Mouse (Mus musculus) stomach, postnatal 0 days (tissue): ENCODE measurements around the gene Olfr498. TPM values are rescaled to one million over a fixed set of nuclear protein-coding genes. Genes with fewer than 3 reads are reported as not detected.

Experiments
- ATAC-seq: fragments of 200-750 bp; cut with Nextera tagmentation; 2 replicates; pipeline ENCODE4 v1.8.0; 2017; ENCODE audit not compliant: low FRiP score, low TSS enrichment
- DNase-seq: peaks from one replicate; pipeline ENCODE4 v3.0.0-alpha.2; 2016; ENCODE audit warnings: low spot score
- H3K27ac ChIP-seq: fragments of 300-500 bp; sonication (generic); replicated peaks from 2 replicates; pipeline ENCODE4 v1.5.1; 2014; ENCODE audit warnings: mild to moderate bottlenecking, control low read depth
- H3K27me3 ChIP-seq: fragments of 300-500 bp; sonication (generic); 2 replicates; pipeline ENCODE4 v1.6.1; 2014; ENCODE audit warnings: low read length; ENCODE audit not compliant: control insufficient read depth, insufficient read depth
- H3K36me3 ChIP-seq: fragments of 300-500 bp; sonication (generic); 2 replicates; pipeline ENCODE4 v1.6.1; 2014; ENCODE audit warnings: low read length, mixed read lengths; ENCODE audit not compliant: control insufficient read depth, insufficient read depth
- H3K4me1 ChIP-seq: fragments of 300-500 bp; sonication (generic); replicated peaks from 2 replicates; pipeline ENCODE4 v1.6.1; 2014; ENCODE audit warnings: antibody characterized with exemption; ENCODE audit not compliant: control insufficient read depth, insufficient read depth
- H3K4me2 ChIP-seq: fragments of 300-500 bp; sonication (generic); replicated peaks from 2 replicates; pipeline ENCODE4 v1.6.1; 2014; ENCODE audit warnings: low read depth, mild to moderate bottlenecking, control low read depth, moderate library complexity
- H3K4me3 ChIP-seq: fragments of 300-500 bp; sonication (generic); 2 replicates; pipeline ENCODE4 v1.5.1; 2014; ENCODE audit warnings: low read depth, low read length, control low read depth
- H3K9ac ChIP-seq: fragments of 300-500 bp; sonication (generic); 2 replicates; pipeline ENCODE4 v1.6.1; 2014; ENCODE audit warnings: mild to moderate bottlenecking, low read length, control low read depth, mixed read lengths
- H3K9me3 ChIP-seq: fragments of 300-500 bp; sonication (generic); 2 replicates; pipeline ENCODE4 v1.6.1; 2016; ENCODE audit warnings: low read length; ENCODE audit not compliant: control insufficient read depth
- CTCF ChIP-seq: IDR thresholded peaks from 2 replicates; pipeline ENCODE4 v1.5.1; 2016; ENCODE audit warnings: antibody characterized with exemption, low read depth, mild to moderate bottlenecking, moderate library complexity
- EP300 ChIP-seq: optimal IDR thresholded peaks from 2 replicates; pipeline ENCODE3; 2016; ENCODE audit warnings: antibody characterized with exemption
- WGBS: fragments of 180-500 bp; shearing (Covaris S2); extraction: QIAGEN DNeasy Blood & Tissue Kit; methylation state at CpG from one replicate; pipeline ENCODE4 v1.1.7; 2014; 5-methylcytosine and 5-hydroxymethylcytosine counted together
- polyA plus RNA-seq: library from polyadenylated mRNA; unstranded; fragments of >200 nt; fragmentation: Nextera tagmentation; extraction: Ambion mirVana; gene quantifications from 2 replicates; pipeline ENCODE4 v1.2.1, GENCODE M21; 2015

The Olfr498 gene
- polyA plus RNA-seq: not detected in 2 replicates

- DNase-seq (no peak), ATAC-seq (no peak)
- no peaks in the 10 kb centered on the region for H3K4me1 ChIP-seq
- H3K9ac ChIP-seq: no peak within 1 kb of the TSS
- no peaks in the 10 kb centered on the region for H3K9me3 ChIP-seq
- no peak within 1 kb of the TSS for H3K27ac ChIP-seq
- 89% methylated on average over 1 of the region's 1 CpGs for WGBS
- no peak for TF ChIP-seq EP300
- no peak for TF ChIP-seq CTCF
- no peak within 1 kb of the TSS for H3K4me2 ChIP-seq
- H3K36me3 ChIP-seq: no peaks in the 10 kb centered on the region
- no peaks in the 10 kb centered on the region for H3K27me3 ChIP-seq
- H3K4me3 ChIP-seq: no peak within 1 kb of the TSS
These were observed at the start of gene Olfr498 for GRCm38 (mm10) chr7:108465026-108465425. TSS of gene Olfr498 (plus strand) at chr7:108465326.

GRCm38 (mm10) chr7:108420121-108420520 lies 45.0 kb upstream of the Olfr498 start, which contains the start of gene Olfr497:
TSS of gene Olfr497 (plus strand) at chr7:108420421.
- no peaks in the 10 kb centered on the region for H3K4me1 ChIP-seq
- no peak within 1 kb of the TSS for H3K9ac ChIP-seq
- DNase-seq: no peak
- H3K4me3 ChIP-seq: no peak within 1 kb of the TSS
- no peak for ATAC-seq
- H3K27me3 ChIP-seq: no peaks in the 10 kb centered on the region
- no peaks in the 10 kb centered on the region for H3K9me3 ChIP-seq
- no peak for TF ChIP-seq CTCF
- TF ChIP-seq EP300: no peak
- WGBS: 79% methylated on average over 2 of the region's 2 CpGs
- no peak within 1 kb of the TSS for H3K4me2 ChIP-seq
- no peaks in the 10 kb centered on the region for H3K36me3 ChIP-seq
- H3K27ac ChIP-seq: no peak within 1 kb of the TSS

Other genes starting within 250 kb of the Olfr498 start
- not detected in 2 replicates for gene Olfr488, start 207.0 kb upstream of the Olfr498 start, polyA plus RNA-seq
- not detected in 2 replicates for gene Olfr490, start 176.4 kb upstream of the Olfr498 start, polyA plus RNA-seq
- gene Olfr491, start 151.9 kb upstream of the Olfr498 start, polyA plus RNA-seq: not detected in 2 replicates
- not detected in 2 replicates for gene Olfr492, start 141.7 kb upstream of the Olfr498 start, polyA plus RNA-seq
- not detected in 2 replicates for gene Olfr493, start 118.3 kb upstream of the Olfr498 start, polyA plus RNA-seq
- gene Olfr494, start 100.0 kb upstream of the Olfr498 start, polyA plus RNA-seq: not detected in 2 replicates
- not detected in 2 replicates for gene Olfr495, start 72.2 kb upstream of the Olfr498 start, polyA plus RNA-seq
- gene Olfr497, start 44.9 kb upstream of the Olfr498 start, polyA plus RNA-seq: not detected in 2 replicates
- gene Olfr502, start 59.7 kb downstream of the Olfr498 start, polyA plus RNA-seq: not detected in 2 replicates
- gene Olfr503, start 79.2 kb downstream of the Olfr498 start, polyA plus RNA-seq: not detected in 2 replicates
- not detected in 2 replicates for gene Olfr504, start 100.5 kb downstream of the Olfr498 start, polyA plus RNA-seq
- gene Olfr506, start 145.5 kb downstream of the Olfr498 start, polyA plus RNA-seq: not detected in 2 replicates
- not detected in 2 replicates for gene Olfr507, start 156.5 kb downstream of the Olfr498 start, polyA plus RNA-seq
- gene Olfr508, start 164.7 kb downstream of the Olfr498 start, polyA plus RNA-seq: not detected in 2 replicates
- not detected in 2 replicates for gene Olfr509, start 186.6 kb downstream of the Olfr498 start, polyA plus RNA-seq
- gene Olfr510, start 201.1 kb downstream of the Olfr498 start, polyA plus RNA-seq: not detected in 2 replicates
- not detected in 2 replicates for gene Olfr512, start 248.0 kb downstream of the Olfr498 start, polyA plus RNA-seq